Mouse (Mus musculus): ENCODE results near the gene Cldn6. TPM values are rescaled to one million over a fixed set of nuclear protein-coding genes. Genes with fewer than 3 reads are reported as not detected.
A peak's percentile ranks its signal among the peaks of the same experiment; 100 is the strongest.

The Cldn6 gene
- polyA plus RNA-seq, 1 experiment from 2014 or later, result 11.1 TPM

DNA sequence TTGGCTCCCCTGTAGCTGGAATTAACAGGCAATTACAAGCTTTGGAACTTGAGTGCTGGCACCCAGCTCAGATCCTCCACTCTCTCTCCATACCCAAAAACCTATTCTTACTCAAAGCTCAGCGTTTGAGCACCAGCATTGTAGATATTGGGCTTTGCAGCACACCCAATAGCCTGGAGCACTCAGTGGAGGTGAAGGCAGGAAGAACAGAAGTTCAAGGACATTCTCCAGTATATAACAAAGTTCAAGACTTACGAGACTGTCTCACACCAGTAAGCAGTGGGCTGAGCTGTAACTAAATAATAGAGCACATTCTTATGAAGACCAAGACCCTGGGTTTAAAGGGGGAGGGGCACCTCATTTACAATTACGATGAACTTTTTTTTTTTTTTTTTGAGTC is 6.3 kb upstream of the Cldn6 start:
- H3K4me3 ChIP-seq (ENCODE audit: low read depth, low read length), result peak overlapping the region; percentile 60; the same call in 1 of the 2 replicates
- H3K9ac ChIP-seq (ENCODE audit: low read length), result no peak overlapping the region
- no peak overlapping the region for H3K27ac ChIP-seq (ENCODE audit: low read depth, low read length)
- DNase-seq (ENCODE audit: low spot score) (no peak), ATAC-seq (ENCODE audit: insufficient read depth, low FRiP score, low TSS enrichment) (no peak)
- H3K4me1 ChIP-seq (ENCODE audit: control insufficient read depth, insufficient read depth, low read length), result peaks cover 15% of the 10 kb centered on the region
- H3K27me3 ChIP-seq (ENCODE audit: control insufficient read depth, insufficient read depth, low read length), result peaks cover 17% of the 10 kb centered on the region
- no peaks in the 10 kb centered on the region for H3K9me3 ChIP-seq (ENCODE audit: control insufficient read depth, low read length)
- WGBS, result 73% methylated on average over 3 of the region's 3 CpGs
- peaks cover 9% of the 10 kb centered on the region for H3K36me3 ChIP-seq (ENCODE audit: control insufficient read depth, insufficient read depth, low read length)
- H3K4me2 ChIP-seq (ENCODE audit: low read depth), result peak overlapping the region; percentile 76

DNA sequence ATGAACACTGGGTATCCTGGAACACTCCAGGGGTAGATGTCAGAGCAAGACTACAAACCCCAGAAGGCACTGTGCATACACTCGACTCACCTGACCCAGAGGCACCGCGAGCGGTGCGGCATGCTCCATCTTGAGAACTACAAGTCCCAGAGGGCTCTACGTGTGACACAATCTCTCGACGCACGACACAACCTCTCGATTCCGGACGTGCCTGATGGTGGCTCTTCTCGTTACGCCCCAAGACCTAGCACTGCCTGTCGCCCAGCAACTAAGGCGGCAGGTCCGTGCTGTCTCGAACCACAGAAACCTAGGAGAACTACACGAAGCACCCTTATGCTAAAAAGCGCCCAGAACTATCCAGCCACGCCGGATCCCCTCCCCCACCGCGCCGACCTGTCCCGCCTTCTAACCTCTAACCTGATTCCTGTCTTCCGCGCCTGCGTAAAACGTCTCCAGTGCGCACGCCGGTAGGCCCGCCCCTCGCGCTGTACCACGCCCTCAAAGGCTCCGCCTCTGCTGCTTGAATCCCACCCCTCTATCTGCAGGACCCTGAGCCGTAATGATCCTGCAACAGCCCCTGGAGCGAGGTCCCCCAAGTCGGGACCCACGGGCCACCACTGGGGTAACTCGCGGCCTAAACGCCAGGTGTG is 5.5 kb upstream of the Cldn6 start, which contains the start of the genes Hcfc1r1 and Thoc6:
Gene Hcfc1r1 (plus strand): TSS at position 173 of the 650 bp plus-strand sequence.
Gene Thoc6 (minus strand): TSS at position 459 of the 650 bp plus-strand sequence.
- peak within 1 kb of the TSS; percentile 60 for H3K4me3 ChIP-seq (ENCODE audit: low read depth, low read length)
- peaks cover 24% of the 10 kb centered on the region for H3K27me3 ChIP-seq (ENCODE audit: control insufficient read depth, insufficient read depth, low read length)
- ATAC-seq (ENCODE audit: insufficient read depth, low FRiP score, low TSS enrichment) (peak; percentile 91), DNase-seq (ENCODE audit: low spot score) (peak; percentile 94)
- H3K4me1 ChIP-seq (ENCODE audit: control insufficient read depth, insufficient read depth, low read length), result peaks cover 15% of the 10 kb centered on the region
- H3K4me2 ChIP-seq (ENCODE audit: low read depth), result peak within 1 kb of the TSS; percentile 76
- H3K36me3 ChIP-seq (ENCODE audit: control insufficient read depth, insufficient read depth, low read length), result peaks cover 9% of the 10 kb centered on the region
- no peaks in the 10 kb centered on the region for H3K9me3 ChIP-seq (ENCODE audit: control insufficient read depth, low read length)
- under 1% methylated on average over 45 of the region's 45 CpGs for WGBS
- peak within 1 kb of the TSS; percentile 60 for H3K9ac ChIP-seq (ENCODE audit: low read length)
- no peak within 1 kb of the TSS for H3K27ac ChIP-seq (ENCODE audit: low read depth, low read length)

DNA sequence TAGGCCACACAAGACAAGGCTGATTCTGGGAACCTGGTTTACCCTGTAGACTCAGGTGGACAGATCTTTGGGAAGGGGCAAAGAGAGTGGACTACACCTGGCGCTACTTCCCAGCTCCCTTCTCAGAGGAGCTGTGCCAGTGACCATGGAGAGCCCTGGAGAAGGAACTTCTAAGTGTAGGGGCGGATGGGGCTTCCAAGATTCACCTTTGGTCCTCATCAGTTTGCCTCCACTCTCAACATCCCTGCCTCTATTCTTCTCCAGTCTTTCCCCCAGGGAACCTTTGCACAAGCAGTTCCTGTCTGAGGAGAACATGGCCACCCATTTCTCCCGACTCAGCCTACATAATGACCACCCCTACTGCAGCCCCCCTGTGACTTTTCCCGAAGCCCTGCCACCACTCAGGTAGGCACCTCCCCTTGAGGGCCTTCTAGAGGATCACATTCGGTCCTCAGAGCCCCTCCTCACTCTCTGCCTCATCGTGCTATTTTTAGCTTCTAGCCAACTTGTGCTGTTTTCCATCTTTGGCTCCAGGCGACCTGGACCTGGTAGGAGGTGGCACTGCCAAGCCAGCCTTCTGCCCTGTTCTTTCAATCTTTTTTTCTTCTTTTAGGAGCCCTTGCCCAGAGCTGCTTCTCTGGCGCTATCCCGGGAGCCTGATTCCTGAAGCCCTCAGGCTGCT is 4.6 kb upstream of the Cldn6 start:
- H3K27me3 ChIP-seq (ENCODE audit: control insufficient read depth, insufficient read depth, low read length), result peaks cover 33% of the 10 kb centered on the region
- H3K4me1 ChIP-seq (ENCODE audit: control insufficient read depth, insufficient read depth, low read length), result peaks cover 15% of the 10 kb centered on the region
- 49% methylated on average over 9 of the region's 9 CpGs for WGBS
- H3K9ac ChIP-seq (ENCODE audit: low read length), result peak overlapping the region; percentile 60
- ATAC-seq (ENCODE audit: insufficient read depth, low FRiP score, low TSS enrichment), result no peak
- no peak for DNase-seq (ENCODE audit: low spot score)
- no peak overlapping the region for H3K27ac ChIP-seq (ENCODE audit: low read depth, low read length)
- H3K36me3 ChIP-seq (ENCODE audit: control insufficient read depth, insufficient read depth, low read length), result peaks cover 4% of the 10 kb centered on the region; the same call in 1 of the 2 replicates
- no peaks in the 10 kb centered on the region for H3K9me3 ChIP-seq (ENCODE audit: control insufficient read depth, low read length)
- peak overlapping the region; percentile 76 for H3K4me2 ChIP-seq (ENCODE audit: low read depth)
- H3K4me3 ChIP-seq (ENCODE audit: low read depth, low read length), result peak overlapping the region; percentile 60

DNA sequence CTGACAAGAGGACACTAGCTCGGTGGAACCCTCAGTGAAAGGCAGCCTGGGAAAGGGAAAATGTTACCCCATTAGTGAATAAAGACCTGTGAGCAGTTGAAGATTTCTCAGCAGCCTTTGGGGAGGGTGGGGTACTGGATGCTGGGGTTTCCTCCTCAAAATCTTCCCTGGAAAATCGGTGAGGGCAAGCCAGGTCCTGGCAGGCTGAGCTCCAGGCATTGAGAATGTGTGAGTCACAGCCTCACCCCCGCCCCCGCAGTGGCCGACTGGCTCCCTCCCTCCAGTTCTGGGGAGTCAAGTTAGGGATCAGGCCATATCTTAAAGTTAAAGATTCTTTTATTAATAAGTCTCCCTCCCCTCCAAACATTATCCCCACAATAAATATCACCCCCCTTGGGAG is 3.9 kb upstream of the Cldn6 start:
- peaks cover 40% of the 10 kb centered on the region for H3K27me3 ChIP-seq (ENCODE audit: control insufficient read depth, insufficient read depth, low read length)
- no peak overlapping the region for H3K9ac ChIP-seq (ENCODE audit: low read length)
- WGBS, result 29% methylated on average over 5 of the region's 5 CpGs
- H3K9me3 ChIP-seq (ENCODE audit: control insufficient read depth, low read length), result no peaks in the 10 kb centered on the region
- H3K4me1 ChIP-seq (ENCODE audit: control insufficient read depth, insufficient read depth, low read length), result peaks cover 15% of the 10 kb centered on the region
- DNase-seq (ENCODE audit: low spot score) (peak; percentile 9), ATAC-seq (ENCODE audit: insufficient read depth, low FRiP score, low TSS enrichment) (no peak)
- H3K4me3 ChIP-seq (ENCODE audit: low read depth, low read length), result no peak overlapping the region
- no peak overlapping the region for H3K4me2 ChIP-seq (ENCODE audit: low read depth)
- peaks cover 3% of the 10 kb centered on the region; the same call in 1 of the 2 replicates for H3K36me3 ChIP-seq (ENCODE audit: control insufficient read depth, insufficient read depth, low read length)
- H3K27ac ChIP-seq (ENCODE audit: low read depth, low read length), result no peak overlapping the region

DNA sequence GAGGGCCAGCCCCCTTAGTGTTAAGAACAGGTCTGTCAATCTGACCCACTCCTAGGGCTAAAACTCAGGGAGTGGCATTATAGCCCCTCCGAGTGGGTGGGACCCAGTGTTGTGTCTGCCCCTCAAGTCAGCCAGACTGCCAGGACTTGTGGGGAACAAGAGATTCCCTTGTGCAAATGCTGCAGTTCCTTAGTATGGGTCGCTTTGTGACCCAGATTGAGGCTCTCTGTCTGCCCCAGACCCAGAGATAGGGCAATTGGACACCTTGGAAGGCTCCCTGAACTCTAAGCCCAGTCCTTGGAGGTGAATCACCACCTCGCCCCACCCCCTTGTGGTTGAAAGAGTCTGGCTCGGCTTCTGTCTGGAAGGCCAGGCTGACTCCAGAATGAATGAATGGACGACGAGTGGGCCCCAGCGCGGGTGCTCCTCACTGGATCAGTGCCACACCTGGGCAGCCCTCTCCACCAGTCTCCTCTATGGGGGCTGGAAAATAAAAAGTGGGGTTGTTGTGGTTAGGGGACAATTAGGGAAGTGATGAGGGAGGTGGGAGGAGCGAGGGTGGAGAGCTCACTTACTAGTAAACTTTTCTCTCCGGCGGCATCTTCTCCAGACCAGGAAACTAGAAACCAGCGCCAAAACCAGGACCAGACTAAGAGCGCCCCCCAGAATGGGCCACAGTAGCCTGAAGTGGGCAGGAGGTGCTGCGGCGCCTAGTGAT is 3.3 kb upstream of the Cldn6 start:
- Histone ChIP-seq H3K9me3 (ENCODE audit: control insufficient read depth, low read length) (no peaks in the 10 kb centered on the region), H3K4me3 (ENCODE audit: low read depth, low read length) (peak overlapping the region; percentile 35), H3K36me3 (ENCODE audit: control insufficient read depth, insufficient read depth, low read length) (no peaks in the 10 kb centered on the region), H3K4me1 (ENCODE audit: control insufficient read depth, insufficient read depth, low read length) (peaks cover 15% of the 10 kb centered on the region), H3K27ac (ENCODE audit: low read depth, low read length) (no peak overlapping the region), H3K9ac (ENCODE audit: low read length) (peak overlapping the region; percentile 2; the same call in 1 of the 2 replicates), H3K4me2 (ENCODE audit: low read depth) (peak overlapping the region; percentile 71; the same call in 1 of the 2 replicates), H3K27me3 (ENCODE audit: control insufficient read depth, insufficient read depth, low read length) (peaks cover 46% of the 10 kb centered on the region)
- DNase-seq (ENCODE audit: low spot score) (peak; percentile 7), ATAC-seq (ENCODE audit: insufficient read depth, low FRiP score, low TSS enrichment) (no peak)
- whole genome bisulfite sequencing, result 11% methylated on average over 15 of the region's 15 CpGs

DNA sequence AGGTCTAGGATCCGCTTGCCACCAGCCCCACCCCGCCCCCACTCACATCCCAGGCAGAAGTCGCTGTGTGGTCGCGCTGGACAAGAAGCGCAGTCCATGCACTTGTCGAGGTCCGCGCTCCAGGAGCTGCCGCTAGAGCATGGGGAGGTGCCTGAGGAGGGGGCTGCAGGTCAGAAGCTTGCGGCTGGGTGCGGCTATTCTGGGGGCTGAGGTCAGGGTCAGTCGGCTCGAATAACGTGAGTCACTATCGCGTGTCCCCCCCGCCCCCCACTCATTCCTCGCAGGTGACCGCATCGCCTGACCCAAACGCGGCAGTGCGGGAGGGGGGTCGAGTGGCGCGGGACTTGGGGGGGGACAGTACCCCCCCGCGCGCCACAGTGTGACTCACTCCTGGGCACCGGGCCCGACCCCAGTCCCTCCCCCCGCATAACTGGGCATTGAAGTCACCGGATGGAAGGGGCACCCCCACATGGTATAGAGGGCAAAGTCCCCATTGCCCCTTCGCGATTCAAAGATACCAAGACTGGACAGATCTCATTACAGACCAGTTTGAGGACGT is 2.5 kb upstream of the Cldn6 start:
- H3K36me3 ChIP-seq (ENCODE audit: control insufficient read depth, insufficient read depth, low read length), result no peaks in the 10 kb centered on the region
- H3K4me1 ChIP-seq (ENCODE audit: control insufficient read depth, insufficient read depth, low read length), result peaks cover 15% of the 10 kb centered on the region
- peak overlapping the region; percentile 2 for H3K9ac ChIP-seq (ENCODE audit: low read length)
- peak overlapping the region; percentile 71 for H3K4me2 ChIP-seq (ENCODE audit: low read depth)
- H3K4me3 ChIP-seq (ENCODE audit: low read depth, low read length), result peak overlapping the region; percentile 35
- DNase-seq (ENCODE audit: low spot score) (peak; percentile 39), ATAC-seq (ENCODE audit: insufficient read depth, low FRiP score, low TSS enrichment) (no peak)
- H3K9me3 ChIP-seq (ENCODE audit: control insufficient read depth, low read length), result no peaks in the 10 kb centered on the region
- WGBS, result under 1% methylated on average over 30 of the region's 37 CpGs
- peaks cover 54% of the 10 kb centered on the region for H3K27me3 ChIP-seq (ENCODE audit: control insufficient read depth, insufficient read depth, low read length)
- H3K27ac ChIP-seq (ENCODE audit: low read depth, low read length), result no peak overlapping the region

DNA sequence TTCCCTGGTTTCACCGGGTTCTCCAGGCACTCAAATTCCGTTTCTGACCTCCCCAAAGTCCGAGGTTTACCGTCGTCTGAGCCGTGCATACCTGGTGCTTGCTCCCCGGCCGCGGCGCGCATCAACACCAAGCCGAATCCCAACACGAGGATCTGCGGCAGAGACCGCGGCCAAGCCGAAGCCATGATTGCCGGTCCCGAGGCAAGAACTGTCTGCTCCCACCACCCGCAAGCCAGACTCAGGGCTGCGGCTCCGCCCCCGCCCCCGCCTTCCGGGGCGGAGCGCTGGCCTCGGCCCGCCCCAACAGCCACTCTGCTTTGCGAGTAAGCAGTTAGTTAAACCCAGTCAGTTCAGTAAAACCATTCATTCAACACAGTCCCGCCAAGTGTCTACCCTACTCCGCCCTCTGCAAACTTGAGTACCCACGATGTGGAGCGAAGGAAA is 1.8 kb upstream of the Cldn6 start, which contains the start of gene Tnfrsf12a:
Gene Tnfrsf12a (minus strand): TSS at position 233 of the 444 bp plus-strand sequence.
- Histone ChIP-seq H3K9me3 (ENCODE audit: control insufficient read depth, low read length) (no peaks in the 10 kb centered on the region), H3K27ac (ENCODE audit: low read depth, low read length) (no peak within 1 kb of the TSS), H3K27me3 (ENCODE audit: control insufficient read depth, insufficient read depth, low read length) (peaks cover 58% of the 10 kb centered on the region), H3K4me1 (ENCODE audit: control insufficient read depth, insufficient read depth, low read length) (peaks cover 15% of the 10 kb centered on the region), H3K36me3 (ENCODE audit: control insufficient read depth, insufficient read depth, low read length) (no peaks in the 10 kb centered on the region), H3K4me2 (ENCODE audit: low read depth) (peak within 1 kb of the TSS; percentile 71), H3K9ac (ENCODE audit: low read length) (peak within 1 kb of the TSS; percentile 2), H3K4me3 (ENCODE audit: low read depth, low read length) (peak within 1 kb of the TSS; percentile 35)
- DNase-seq (ENCODE audit: low spot score) (peak; percentile 91), ATAC-seq (ENCODE audit: insufficient read depth, low FRiP score, low TSS enrichment) (peak; percentile 22; the same call in 1 of the 2 replicates)
- under 1% methylated on average over 34 of the region's 34 CpGs for WGBS

DNA sequence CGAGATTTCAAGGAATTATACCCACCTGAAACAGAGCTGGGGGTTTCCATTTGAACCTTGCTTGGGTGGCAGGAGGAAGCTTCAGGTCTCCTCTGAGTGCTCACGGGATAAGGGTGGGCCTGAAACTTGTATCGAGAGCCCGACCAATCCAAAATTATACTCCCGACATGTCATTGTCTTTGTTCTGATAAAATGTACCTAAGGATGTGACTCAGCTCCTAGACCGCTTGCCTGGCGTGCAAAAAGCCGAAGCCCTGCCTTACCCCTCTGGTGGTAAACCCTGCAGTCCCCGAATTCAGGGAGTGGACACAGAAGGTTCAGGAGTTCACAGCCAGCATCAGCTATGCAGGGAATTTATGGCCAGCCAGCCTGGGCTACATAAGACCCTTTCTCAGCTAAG is 1.3 kb downstream of the Cldn6 start:
- H3K36me3 ChIP-seq (ENCODE audit: control insufficient read depth, insufficient read depth, low read length), result no peaks in the 10 kb centered on the region
- no peak overlapping the region for H3K4me2 ChIP-seq (ENCODE audit: low read depth)
- H3K4me3 ChIP-seq (ENCODE audit: low read depth, low read length), result no peak overlapping the region
- H3K4me1 ChIP-seq (ENCODE audit: control insufficient read depth, insufficient read depth, low read length), result peaks cover 13% of the 10 kb centered on the region
- peaks cover 65% of the 10 kb centered on the region for H3K27me3 ChIP-seq (ENCODE audit: control insufficient read depth, insufficient read depth, low read length)
- no peak overlapping the region for H3K9ac ChIP-seq (ENCODE audit: low read length)
- DNase-seq (ENCODE audit: low spot score) (no peak), ATAC-seq (ENCODE audit: insufficient read depth, low FRiP score, low TSS enrichment) (no peak)
- H3K9me3 ChIP-seq (ENCODE audit: control insufficient read depth, low read length), result no peaks in the 10 kb centered on the region
- H3K27ac ChIP-seq (ENCODE audit: low read depth, low read length), result no peak overlapping the region
- 77% methylated on average over 9 of the region's 9 CpGs for WGBS
